Mouse (Mus musculus): Measurements from ENCODE around the gene P2rx1.

Gene P2rx1

DNA sequence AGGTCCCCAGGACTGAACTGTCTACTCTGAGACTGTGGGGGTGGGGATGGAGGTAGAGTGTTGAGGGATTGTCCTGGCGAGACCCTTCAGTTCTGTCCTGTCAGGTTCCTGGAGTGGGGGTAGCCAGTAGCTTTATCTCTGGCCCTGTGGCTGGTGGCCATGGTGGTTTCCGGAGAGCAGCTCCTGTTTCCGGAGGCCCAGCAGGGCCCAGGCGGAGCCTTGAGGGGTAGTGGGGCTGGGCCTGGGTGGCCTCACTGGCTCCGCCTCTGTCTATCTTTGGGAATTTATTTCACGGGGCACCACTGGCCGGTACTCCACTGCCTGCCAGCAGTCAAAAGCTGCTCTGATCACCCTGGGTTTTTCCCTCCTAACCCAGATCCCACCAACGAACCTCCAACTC is at the start of gene P2rx1:
Gene P2rx1, plus strand, starts transcription at position 333 of the 400 bp plus-strand sequence.
- DNase-seq (ENCODE audit: low read depth, low spot score): peak; percentile 21

DNA sequence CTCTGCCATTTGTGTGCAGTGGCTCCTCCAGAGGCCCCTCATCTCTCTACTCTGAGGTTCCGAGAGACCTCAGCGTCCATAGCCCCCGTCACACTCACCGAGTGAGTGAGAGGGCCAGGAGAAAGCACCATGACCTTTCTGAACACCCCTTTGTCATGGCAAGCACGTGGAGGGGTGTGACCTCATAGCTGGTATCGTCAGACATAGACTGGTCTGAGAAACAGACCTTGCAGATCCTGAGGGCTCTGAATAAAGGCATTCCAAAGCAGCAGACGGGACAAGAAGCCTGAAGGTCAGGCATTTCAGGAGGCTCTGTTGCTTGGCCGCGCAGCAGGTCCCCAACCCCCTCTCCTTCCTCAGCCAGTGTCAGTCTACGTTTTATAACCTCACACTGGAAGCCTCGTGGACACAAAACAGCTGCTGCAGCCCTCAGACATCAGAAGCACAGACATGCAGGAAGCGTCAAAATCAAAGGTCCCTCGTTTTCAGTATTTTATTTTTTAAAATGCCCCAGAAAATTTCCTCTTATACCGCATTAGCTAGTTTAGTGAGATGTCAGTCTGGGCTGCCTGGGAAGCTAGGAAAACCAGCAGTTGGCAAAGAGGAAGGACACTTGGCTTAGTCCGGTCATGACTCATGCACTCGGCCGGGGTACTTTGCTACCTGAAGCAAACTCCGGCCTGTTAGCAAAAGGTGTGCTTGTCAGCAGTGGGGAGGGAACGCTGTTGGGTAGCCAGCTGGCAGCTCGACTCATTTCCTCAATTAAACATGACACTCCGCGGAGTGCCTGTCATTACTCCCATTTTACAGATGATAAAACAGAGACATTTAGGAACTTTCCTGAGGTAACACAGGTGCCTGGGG is 47.5 kb upstream of the P2rx1 start:
- no peak for DNase-seq (ENCODE audit: low read depth, low spot score)

DNA sequence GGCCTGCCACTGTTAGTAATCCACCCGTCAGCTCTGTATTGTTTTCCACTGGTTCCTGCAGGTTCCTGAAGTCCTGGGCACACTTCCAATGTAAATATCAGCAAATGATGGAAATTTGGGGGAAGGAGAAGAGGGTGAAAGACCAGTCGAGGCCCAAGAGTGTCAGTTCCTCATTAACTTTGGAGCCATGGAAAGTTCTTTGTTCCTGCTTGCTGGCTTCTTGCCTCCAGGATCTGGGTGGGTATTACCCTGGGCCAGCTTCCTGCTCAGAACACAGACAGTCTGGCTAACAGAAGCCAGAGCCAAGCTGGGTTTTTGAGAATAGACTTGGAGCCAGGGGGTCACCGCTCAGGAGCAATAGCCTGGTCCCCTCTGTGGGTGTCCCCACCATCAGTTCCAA is 46.7 kb upstream of the P2rx1 start:
- no peak for DNase-seq (ENCODE audit: low read depth, low spot score)

- DNase-seq (ENCODE audit: low read depth, low spot score): no peak
These were observed 46.2 kb upstream of the P2rx1 start for GRCm38 (mm10) chr11:72952697-72953096.

DNA sequence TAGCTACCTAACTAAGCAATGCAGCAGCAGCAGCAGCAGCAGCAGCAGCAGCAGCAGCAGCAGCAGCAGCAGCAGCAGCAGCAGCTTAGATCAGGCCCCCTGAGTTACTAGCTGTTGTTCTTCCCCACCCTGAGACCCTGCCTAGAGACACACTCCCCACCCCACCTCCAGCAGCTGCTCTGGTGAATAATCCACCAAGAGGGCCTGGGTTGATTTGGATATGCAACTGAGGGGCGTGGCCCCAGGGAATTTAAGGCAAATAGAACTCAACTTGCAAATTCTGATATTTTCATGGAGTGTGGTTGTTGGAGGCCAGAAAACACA is 45.8 kb upstream of the P2rx1 start:
- DNase-seq (ENCODE audit: low read depth, low spot score): no peak

DNA sequence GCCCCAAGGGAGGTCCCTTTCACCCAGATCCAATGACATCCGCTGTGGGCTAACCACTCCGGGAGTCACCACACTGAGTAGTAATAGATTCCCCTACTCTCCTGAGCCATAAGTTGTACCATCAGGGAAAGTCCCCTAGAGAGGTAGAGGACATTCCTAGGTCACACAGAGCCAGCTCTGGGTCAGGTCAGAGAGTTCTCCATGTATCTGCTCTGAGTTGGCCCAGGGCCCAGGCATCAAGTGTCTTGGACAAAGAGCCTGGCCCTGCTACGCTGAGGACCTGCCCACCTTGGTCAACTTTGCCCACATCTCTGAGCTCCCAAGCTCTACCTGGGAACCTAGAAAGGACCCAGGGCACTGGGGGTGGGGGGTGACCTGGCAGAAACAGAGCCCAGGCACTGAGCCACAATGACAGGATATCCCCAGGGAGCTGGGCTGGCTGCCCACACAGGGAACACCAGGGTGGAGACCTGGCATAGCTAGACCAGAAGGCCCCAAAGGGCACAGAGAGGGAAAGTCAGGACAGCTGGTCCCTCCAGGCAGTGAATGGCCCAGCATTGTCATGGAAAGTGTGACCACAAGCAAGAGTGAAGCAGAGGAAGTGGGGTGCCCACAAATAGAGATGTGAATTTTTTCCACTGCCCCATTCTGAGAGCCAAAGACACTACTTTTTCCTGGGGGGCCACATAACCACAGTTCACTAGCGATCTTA is 45.3 kb upstream of the P2rx1 start:
- peak; percentile 74 for DNase-seq (ENCODE audit: low read depth, low spot score)

DNA sequence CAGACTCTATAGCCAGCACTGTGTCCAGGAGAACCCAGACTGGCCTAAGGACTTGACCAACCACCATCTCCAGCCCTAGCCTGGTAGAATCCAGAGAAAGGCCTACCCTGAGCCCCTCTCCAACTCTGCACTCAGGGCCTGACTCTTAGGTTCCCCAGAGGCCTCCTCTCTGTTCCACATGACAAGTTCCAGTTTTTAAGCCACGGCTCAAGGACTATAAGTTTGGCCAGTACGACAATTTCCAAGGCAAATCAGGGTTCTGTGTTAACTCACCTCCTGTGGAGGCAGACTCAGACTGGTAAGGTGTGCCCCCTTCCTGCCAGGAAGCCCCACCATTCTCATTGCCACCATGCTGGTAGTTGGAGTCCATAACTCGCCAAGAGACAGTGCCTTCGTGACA is 44.7 kb upstream of the P2rx1 start:
- DNase-seq (ENCODE audit: low read depth, low spot score): no peak

GRCm38 (mm10) chr11:72955339-72955974 is 43.4 kb upstream of the P2rx1 start:
- no peak for DNase-seq (ENCODE audit: low read depth, low spot score)

DNA sequence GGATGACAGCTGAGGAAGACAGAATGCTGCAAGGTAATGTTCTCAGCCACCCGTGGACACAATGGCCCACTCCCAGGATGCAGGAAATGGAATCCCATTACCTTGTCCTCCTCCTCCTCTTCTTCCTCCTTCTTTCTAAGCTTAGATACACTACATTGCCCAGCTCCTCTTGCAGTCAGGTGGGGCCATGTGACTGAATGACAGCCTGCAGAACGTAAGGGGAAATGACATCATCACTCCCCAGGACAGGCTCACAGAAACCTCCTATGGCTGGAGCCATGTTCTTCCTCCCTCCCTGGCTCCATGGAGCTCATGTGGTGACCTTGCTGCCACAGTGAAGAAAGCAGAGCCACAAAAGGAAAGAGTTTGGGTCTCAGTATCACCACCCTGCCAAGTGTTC is 41.6 kb upstream of the P2rx1 start:
- no peak for DNase-seq (ENCODE audit: low read depth, low spot score)

DNA sequence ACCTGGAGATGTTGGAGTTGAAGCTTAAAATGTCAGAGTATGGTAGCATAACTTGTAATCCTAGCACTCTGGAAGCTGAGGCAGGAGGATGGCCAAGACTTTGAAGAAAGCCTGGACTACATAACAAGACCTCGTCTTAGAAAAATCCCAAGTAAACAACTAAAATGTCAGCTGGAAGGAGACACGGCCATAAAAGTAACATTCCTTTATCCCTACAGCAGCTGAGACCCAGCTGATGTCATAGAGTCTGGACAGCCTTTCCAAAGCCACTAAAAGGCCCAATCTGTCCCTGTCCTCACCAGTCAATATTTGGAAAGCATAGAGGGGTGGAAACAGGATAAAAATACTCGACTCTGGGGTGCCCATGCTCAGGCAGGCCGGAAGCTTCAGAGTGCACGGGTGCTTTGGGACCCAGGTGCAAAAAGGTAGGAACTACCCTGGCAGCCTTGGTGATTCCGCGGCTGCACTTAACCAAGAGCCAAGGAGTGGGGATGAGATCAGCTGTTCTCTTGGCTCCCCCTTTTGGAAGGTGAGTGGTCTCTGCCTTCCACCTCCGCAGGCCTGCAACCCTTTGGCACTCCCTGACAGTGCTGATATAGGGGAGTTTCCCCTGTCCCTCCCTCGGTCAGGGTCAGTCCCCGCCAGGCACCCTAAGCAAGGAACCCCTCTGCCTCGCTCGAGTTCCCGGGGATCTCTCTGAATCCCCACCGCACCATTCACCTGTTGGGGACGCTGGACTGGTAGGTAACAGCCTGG is 38.8 kb upstream of the P2rx1 start:
- no peak for DNase-seq (ENCODE audit: low read depth, low spot score)

- no peak for DNase-seq (ENCODE audit: low read depth, low spot score)
These were observed 38.2 kb upstream of the P2rx1 start for GRCm38 (mm10) chr11:72960723-72961071.

DNA sequence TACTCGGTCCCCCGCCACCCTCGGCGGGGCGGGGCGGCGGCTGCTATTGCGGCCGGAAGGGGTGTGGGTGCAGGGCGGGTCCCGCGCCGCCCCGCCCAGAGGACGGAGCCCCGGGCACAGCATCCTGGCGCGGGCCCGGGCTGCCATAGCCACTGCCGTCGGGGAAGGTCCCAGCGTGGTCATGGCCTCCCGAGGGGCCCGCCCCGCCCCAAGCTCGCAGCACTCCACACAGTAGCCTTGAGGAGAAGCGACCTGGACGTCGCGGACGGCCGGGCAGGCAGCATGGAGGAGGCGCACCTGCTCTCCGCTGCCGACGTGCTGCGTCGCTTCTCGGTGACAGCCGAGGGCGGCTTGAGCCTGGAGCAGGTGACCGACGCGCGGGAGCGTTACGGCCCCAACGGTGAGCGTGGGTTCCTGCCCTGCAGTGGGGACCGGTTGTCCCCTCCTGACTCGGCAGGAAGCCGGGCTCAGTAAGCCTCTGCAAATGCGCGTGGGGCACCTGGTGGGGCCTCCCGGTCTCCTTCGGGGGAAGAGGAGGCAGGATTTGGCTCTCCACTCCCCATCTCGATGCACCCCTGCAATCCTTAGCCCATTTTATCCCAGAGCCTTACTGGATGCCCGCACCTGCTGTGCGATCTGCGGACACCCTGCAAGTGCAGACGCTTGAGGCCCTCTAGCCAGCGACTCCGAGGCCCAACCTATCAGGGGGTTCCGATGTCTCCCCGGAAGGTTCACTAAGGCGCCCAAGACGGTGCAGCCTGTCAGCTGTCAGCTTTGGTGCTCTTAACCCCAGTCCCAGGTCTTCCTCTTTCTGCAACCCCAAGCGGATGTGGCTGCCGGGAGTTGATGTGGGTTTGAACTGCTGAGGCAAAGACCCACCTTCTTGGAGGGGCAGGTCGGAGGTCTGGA is 37.6 kb upstream of the P2rx1 start, which contains the start of gene Atp2a3:
Gene Atp2a3, plus strand, starts transcription at position 98 of the 909 bp plus-strand sequence.
- DNase-seq (ENCODE audit: low read depth, low spot score): peak; percentile 86

DNA sequence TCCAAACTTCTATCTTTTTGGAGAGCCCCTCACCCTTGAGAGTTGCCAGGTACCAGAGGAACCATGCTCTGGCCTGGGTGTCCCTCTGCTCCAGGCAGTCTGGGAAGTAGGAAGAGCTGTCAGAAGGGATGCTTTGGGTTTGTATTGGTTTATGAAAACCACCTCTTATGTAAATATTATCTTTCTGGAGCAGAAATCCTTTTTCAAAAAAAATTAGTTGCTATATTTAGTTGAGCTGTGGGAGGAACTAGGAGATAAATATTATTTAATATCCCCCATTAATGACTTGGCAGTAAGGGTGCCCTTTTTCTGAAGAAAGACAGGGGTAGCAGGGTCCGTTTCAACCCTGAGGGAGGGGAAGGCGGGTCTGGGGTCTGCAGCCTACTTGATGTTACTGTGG is 36.5 kb upstream of the P2rx1 start:
- DNase-seq (ENCODE audit: low read depth, low spot score): no peak

DNA sequence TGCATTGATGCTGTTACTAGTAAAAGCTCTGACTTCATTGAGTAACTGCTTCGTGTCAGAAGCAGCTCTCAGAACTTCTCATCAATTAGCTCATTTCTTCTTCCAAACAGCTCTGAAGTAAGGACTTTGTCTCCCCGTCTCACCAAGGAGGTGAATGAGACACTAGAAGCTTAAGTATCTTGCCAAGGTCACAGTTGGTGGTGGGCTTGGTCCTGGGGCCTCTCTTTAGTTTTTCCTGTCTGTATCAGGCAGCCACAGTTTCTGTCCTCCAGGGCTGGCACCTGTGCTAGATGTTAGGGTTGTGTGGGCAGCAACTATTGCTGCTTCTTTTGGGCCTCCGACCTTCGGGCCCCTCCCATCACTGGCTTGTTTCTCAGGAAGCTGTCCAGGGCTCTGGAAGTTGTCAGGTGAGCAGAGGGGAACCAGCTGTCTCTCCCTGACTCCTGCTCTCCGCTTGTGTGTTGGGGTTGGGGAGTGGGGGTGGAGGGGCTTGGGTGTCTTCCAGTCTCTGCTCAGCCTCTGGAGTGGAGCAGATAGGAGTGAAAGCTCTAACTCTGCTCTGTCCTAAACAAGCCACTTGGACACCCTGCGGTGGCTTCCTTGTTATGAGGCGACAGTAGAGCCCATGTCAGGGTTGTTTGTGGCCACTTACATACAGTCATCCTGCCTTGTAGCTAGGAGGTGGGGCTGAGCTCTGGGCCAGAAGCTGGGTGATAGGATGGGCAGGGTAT is 35.7 kb upstream of the P2rx1 start:
- DNase-seq (ENCODE audit: low read depth, low spot score): no peak

GRCm38 (mm10) chr11:72963789-72964294 is 35.1 kb upstream of the P2rx1 start:
- DNase-seq (ENCODE audit: low read depth, low spot score): no peak

DNA sequence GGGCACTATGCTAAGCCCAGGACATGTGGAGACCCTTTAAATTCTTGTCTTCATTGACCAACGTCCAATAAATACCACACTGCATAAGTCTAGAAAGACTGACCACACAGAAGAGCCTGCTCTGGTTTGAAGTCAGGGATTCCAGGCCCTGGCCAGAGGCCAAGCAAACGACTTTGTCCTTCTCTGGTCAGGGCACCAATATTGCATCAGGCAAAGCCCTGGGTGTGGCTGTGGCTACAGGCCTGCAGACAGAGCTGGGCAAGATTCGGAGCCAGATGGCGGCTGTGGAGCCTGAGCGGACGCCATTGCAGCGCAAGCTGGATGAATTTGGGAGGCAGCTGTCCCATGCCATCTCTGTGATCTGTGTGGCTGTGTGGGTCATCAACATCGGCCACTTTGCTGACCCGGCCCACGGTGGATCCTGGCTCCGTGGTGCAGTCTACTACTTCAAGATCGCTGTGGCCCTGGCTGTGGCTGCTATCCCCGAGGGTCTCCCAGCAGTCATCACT is 23.9 kb upstream of the P2rx1 start:
- no peak for DNase-seq (ENCODE audit: low read depth, low spot score)

- DNase-seq (ENCODE audit: low read depth, low spot score): no peak
These were observed 16.4 kb upstream of the P2rx1 start for GRCm38 (mm10) chr11:72982516-72982915.

GRCm38 (mm10) chr11:72983283-72983682 is 15.6 kb upstream of the P2rx1 start:
- no peak for DNase-seq (ENCODE audit: low read depth, low spot score)

- DNase-seq (ENCODE audit: low read depth, low spot score): no peak
These were observed 12.2 kb upstream of the P2rx1 start for GRCm38 (mm10) chr11:72986745-72987144.

DNA sequence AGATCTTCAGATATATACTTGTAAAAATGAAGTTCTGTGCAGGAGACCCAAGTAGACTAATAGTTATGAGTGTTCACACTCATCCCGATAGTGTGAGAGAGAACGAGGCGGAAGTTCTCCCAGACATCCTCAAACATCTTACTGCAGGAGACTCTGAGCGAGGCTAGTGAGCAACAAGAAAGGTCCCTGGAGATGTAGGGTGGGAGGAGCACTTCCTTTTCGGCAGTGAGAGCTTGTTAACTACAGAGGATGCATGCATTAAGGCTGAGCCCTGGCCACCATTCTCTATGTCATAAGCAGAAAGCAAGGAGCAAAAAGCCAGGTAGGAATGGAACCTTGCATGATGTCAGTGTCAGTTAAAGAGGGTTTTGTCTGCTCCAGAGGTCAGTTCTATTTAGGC is 11.7 kb upstream of the P2rx1 start:
- DNase-seq (ENCODE audit: low read depth, low spot score): no peak
